Mouse (Mus musculus): Measurements from ENCODE around the gene Vrk3. TPM values are rescaled to one million over a fixed set of nuclear protein-coding genes. Genes with fewer than 3 reads are reported as not detected.
A peak's percentile ranks its signal among the peaks of the same experiment; 100 is the strongest.

The Vrk3 gene
- total and polyA plus RNA-seq, 3 experiments = 23.3 to 36.3 (median 26.7) TPM

DNA sequence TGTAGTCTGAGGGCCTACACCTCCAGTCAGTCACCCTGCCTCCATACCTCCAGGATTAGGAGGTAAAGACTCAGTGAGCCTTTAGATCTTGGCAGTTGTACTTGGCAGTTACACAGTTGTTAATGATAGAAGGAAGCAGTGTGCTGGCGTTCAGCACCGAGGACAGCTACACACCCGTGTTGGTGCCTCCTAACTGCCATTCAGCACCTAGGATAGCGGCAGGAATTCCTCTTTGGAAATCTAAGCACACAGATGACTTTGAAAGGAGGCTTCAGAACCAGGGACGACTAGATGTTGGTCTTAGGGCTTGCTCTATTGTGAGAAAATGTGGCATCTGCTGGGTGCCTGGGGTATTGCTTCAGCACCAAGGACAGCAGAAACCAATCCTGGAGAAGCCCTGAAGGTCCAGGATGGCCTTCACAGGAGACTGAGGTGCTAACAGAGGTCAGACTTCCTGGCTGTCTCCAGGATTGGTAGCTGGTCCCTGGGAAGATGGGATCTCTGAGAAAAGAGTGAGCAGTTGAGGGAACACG is 21.9 kb downstream of the Vrk3 start:
- WGBS = 16% methylated on average over 6 of the region's 6 CpGs
- TF ChIP-seq POLR2A (IDR thresholded peaks at IDR 0.05; ENCODE audit: insufficient read depth, low read depth, low read length) (no peak), EP300 (IDR thresholded peaks at IDR 0.05; ENCODE audit: insufficient read depth, low read depth, low read length) (0 out of 2 replicates have a peak, but pooled peaks have one; percentile 57), CTCF (IDR thresholded peaks at IDR 0.05) (no peak)
- Histone ChIP-seq H3K36me3 (ENCODE audit: control insufficient read depth, insufficient read depth, low read length) (no peaks in the 10 kb centered on the region), H3K4me3 (no peak overlapping the region), H3K27me3 (ENCODE audit: control insufficient read depth, insufficient read depth, low read length) (no peaks in the 10 kb centered on the region), H3K4me1 (ENCODE audit: control insufficient read depth, insufficient read depth, low read length) (no peaks in the 10 kb centered on the region), H3K27ac (no peak overlapping the region), H3K79me2 (replicated peaks; ENCODE audit: control insufficient read depth, insufficient read depth, low read length) (no peaks in the 10 kb centered on the region), H3K9ac (ENCODE audit: low read depth, low read length) (no peak overlapping the region)
- peak; percentile 47 to 66 for DNase-seq
- intact Hi-C loops (cut with DNase I) = no loop called here

DNA sequence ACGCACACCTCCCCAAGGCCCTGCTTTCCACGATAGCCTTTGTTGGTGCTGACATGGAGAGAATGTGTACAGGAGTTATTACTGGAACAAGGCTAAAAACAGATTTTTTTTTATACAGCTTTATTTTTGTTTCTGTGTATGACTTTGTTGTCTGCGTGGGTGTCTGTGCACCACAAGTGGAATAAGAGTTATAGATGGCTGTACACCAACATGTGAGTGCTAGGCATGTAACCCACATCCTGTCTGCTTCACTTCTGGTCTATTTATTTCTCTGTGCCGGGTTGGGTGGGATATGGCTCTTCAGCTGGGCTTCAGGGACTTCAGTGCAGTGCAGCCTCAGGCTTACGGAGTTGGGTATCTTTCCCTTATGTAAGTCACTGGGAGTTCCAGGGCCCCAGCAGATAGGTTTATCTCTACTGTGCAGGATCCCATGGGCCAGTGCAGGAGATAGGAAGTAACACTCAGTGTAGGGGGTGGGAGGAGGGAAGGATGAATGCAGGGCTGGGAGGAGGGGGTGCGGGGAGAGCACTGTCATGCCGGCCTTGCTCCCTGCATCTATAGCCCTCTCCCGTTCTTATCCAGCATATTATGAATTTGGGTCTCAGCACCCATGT is 24.5 kb downstream of the Vrk3 start:
- WGBS = 73% methylated on average over 8 of the region's 8 CpGs
- no peak for DNase-seq
- Histone ChIP-seq H3K9ac (ENCODE audit: low read depth, low read length) (no peak overlapping the region), H3K79me2 (replicated peaks; ENCODE audit: control insufficient read depth, insufficient read depth, low read length) (no peaks in the 10 kb centered on the region), H3K27me3 (ENCODE audit: control insufficient read depth, insufficient read depth, low read length) (no peaks in the 10 kb centered on the region), H3K36me3 (ENCODE audit: control insufficient read depth, insufficient read depth, low read length) (no peaks in the 10 kb centered on the region), H3K27ac (no peak overlapping the region), H3K4me1 (ENCODE audit: control insufficient read depth, insufficient read depth, low read length) (no peaks in the 10 kb centered on the region), H3K4me3 (no peak overlapping the region)
- TF ChIP-seq POLR2A (IDR thresholded peaks at IDR 0.05; ENCODE audit: insufficient read depth, low read depth, low read length) = no peak
- TF ChIP-seq EP300 (IDR thresholded peaks at IDR 0.05; ENCODE audit: insufficient read depth, low read depth, low read length) = no peak
- intact Hi-C loops (cut with DNase I) = no loop called here

- intact Hi-C loops (cut with DNase I) = no loop called here
- Histone ChIP-seq H3K27me3 (ENCODE audit: control insufficient read depth, insufficient read depth, low read length) (no peaks in the 10 kb centered on the region), H3K4me1 (ENCODE audit: control insufficient read depth, insufficient read depth, low read length) (no peaks in the 10 kb centered on the region), H3K79me2 (replicated peaks; ENCODE audit: control insufficient read depth, insufficient read depth, low read length) (no peaks in the 10 kb centered on the region), H3K36me3 (ENCODE audit: control insufficient read depth, insufficient read depth, low read length) (no peaks in the 10 kb centered on the region), H3K4me3 (no peak overlapping the region), H3K27ac (no peak overlapping the region), H3K9ac (ENCODE audit: low read depth, low read length) (no peak overlapping the region)
- TF ChIP-seq EP300 (IDR thresholded peaks at IDR 0.05; ENCODE audit: insufficient read depth, low read depth, low read length) (no peak), POLR2A (IDR thresholded peaks at IDR 0.05; ENCODE audit: insufficient read depth, low read depth, low read length) (no peak), CTCF (IDR thresholded peaks at IDR 0.05) (no peak)
- DNase-seq = no peak
- WGBS = 90% methylated on average over 9 of the region's 9 CpGs
Measured at GRCm38 (mm10) chr7:44776849-44777498, 28.8 kb downstream of the Vrk3 start.

DNA sequence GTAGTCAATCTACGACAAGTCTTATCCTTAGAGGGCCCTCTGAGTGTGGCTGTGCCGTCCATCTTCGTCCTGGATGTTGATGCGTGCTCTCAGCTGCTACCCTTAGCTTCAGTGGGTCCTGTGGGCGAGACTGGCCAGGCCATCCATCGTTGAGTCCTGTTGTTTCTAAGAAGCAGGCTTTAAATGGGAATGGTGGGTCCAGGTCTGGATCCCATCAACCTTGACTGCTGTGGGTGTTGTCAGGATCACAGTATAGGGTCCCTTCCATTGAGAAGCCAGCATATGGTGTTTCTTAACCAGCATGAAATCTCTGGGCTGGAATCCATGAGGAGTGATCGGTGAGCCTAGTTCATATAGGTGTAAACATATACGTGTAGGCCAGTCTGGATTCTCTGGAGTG is 31.9 kb downstream of the Vrk3 start:
- Histone ChIP-seq H3K9ac (ENCODE audit: low read depth, low read length) (no peak overlapping the region), H3K4me3 (no peak overlapping the region), H3K79me2 (replicated peaks; ENCODE audit: control insufficient read depth, insufficient read depth, low read length) (no peaks in the 10 kb centered on the region), H3K27me3 (ENCODE audit: control insufficient read depth, insufficient read depth, low read length) (no peaks in the 10 kb centered on the region), H3K27ac (no peak overlapping the region), H3K4me1 (ENCODE audit: control insufficient read depth, insufficient read depth, low read length) (no peaks in the 10 kb centered on the region), H3K36me3 (ENCODE audit: control insufficient read depth, insufficient read depth, low read length) (no peaks in the 10 kb centered on the region)
- 81% methylated on average over 8 of the region's 8 CpGs for WGBS
- intact Hi-C loops (cut with DNase I) = no loop called here
- DNase-seq = no peak
- TF ChIP-seq CTCF (IDR thresholded peaks at IDR 0.05) (no peak), EP300 (IDR thresholded peaks at IDR 0.05; ENCODE audit: insufficient read depth, low read depth, low read length) (no peak), POLR2A (IDR thresholded peaks at IDR 0.05; ENCODE audit: insufficient read depth, low read depth, low read length) (no peak)

- H3K27me3 ChIP-seq (ENCODE audit: control insufficient read depth, insufficient read depth, low read length) = no peaks in the 10 kb centered on the region
- no peaks in the 10 kb centered on the region for H3K79me2 ChIP-seq (replicated peaks; ENCODE audit: control insufficient read depth, insufficient read depth, low read length)
- intact Hi-C loops (cut with DNase I) = no loop called here
- 62% methylated on average over 3 of the region's 3 CpGs for WGBS
- no peaks in the 10 kb centered on the region for H3K4me1 ChIP-seq (ENCODE audit: control insufficient read depth, insufficient read depth, low read length)
- H3K36me3 ChIP-seq (ENCODE audit: control insufficient read depth, insufficient read depth, low read length) = no peaks in the 10 kb centered on the region
- peak in 1 of 2 experiments; percentile 10 for DNase-seq
- no peak overlapping the region for H3K4me3 ChIP-seq
- H3K27ac ChIP-seq = no peak overlapping the region
- no peak overlapping the region for H3K9ac ChIP-seq (ENCODE audit: low read depth, low read length)
- no peak for TF ChIP-seq POLR2A (IDR thresholded peaks at IDR 0.05; ENCODE audit: insufficient read depth, low read depth, low read length)
- TF ChIP-seq EP300 (IDR thresholded peaks at IDR 0.05; ENCODE audit: insufficient read depth, low read depth, low read length) = no peak
- TF ChIP-seq CTCF (IDR thresholded peaks at IDR 0.05) = no peak
Measured at GRCm38 (mm10) chr7:44789531-44789930, 41.3 kb downstream of the Vrk3 start.

- H3K27ac ChIP-seq = no peak overlapping the region
- H3K79me2 ChIP-seq (replicated peaks; ENCODE audit: control insufficient read depth, insufficient read depth, low read length) = no peaks in the 10 kb centered on the region
- no peaks in the 10 kb centered on the region for H3K27me3 ChIP-seq (ENCODE audit: control insufficient read depth, insufficient read depth, low read length)
- WGBS = 68% methylated on average over 4 of the region's 4 CpGs
- TF ChIP-seq CTCF (IDR thresholded peaks at IDR 0.05) (no peak), EP300 (IDR thresholded peaks at IDR 0.05; ENCODE audit: insufficient read depth, low read depth, low read length) (no peak), POLR2A (IDR thresholded peaks at IDR 0.05; ENCODE audit: insufficient read depth, low read depth, low read length) (no peak)
- intact Hi-C loops (cut with DNase I) = no loop called here
- no peak overlapping the region for H3K9ac ChIP-seq (ENCODE audit: low read depth, low read length)
- DNase-seq = peak in 1 of 2 experiments; percentile 1
- no peak overlapping the region for H3K4me3 ChIP-seq
- no peaks in the 10 kb centered on the region for H3K36me3 ChIP-seq (ENCODE audit: control insufficient read depth, insufficient read depth, low read length)
- H3K4me1 ChIP-seq (ENCODE audit: control insufficient read depth, insufficient read depth, low read length) = no peaks in the 10 kb centered on the region
Measured at GRCm38 (mm10) chr7:44790066-44790465, 41.9 kb downstream of the Vrk3 start.
